Mouse (Mus musculus): ENCODE results near the gene Gm28827.
"Not testable (repeated sequence)": the region's sequence is repeated elsewhere in the genome, so short reads cannot be mapped to it uniquely, and the experiment has no call there.

The Gm28827 gene

DNA sequence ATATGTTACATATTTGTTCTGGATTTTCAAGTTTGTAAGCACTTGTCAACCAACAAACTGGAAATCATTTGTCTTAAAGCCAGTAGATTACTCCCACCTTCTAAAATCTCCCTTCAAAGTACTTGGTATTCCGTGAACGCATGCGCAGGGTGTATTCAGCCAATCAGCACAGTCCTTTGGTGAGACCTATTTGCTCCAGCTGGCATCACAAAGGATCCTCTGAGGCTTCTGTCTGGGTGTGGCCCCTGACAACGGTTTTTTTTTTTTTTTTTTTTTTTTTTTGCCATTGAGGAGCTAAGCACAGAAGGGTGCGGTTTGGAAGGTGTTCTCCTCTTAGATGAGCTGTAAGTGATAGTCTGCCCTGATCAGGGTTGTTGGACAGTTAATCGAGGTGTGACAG, at the start of gene Gm28827:
Gm28827 (plus strand) TSS at position 301 of the 400 bp plus-strand sequence.
- not testable (repeated sequence) for DNase-seq

Data from lung, postnatal 10 days (tissue).